Comparison of ENCODE assay signal across 27 mouse cellular contexts in genomic region chr12:84000418-84000817, GRCm38 (mm10). TPM values are rescaled to one million over a fixed set of nuclear protein-coding genes. Genes with fewer than 3 reads are reported as not detected.
"Had no signal": no experiment of that assay in that cellular context is flagged by ENCODE, and none has a peak within 500 bp of the region (broad histone marks: within the 10 kb centered on the region; RNA-seq: fewer than 3 reads in every experiment).

No protein-coding gene starts in this region.

- H3K36me3 ChIP-seq: lung, embryonic 15.5 days; midbrain, embryonic 13.5 days; midbrain, embryonic 15.5 days; neural tube, embryonic 13.5 days; neural tube, embryonic 15.5 days had no signal

- H3K4me3 ChIP-seq: lung, embryonic 15.5 days; megakaryocyte, embryonic 14.5 days; midbrain, embryonic 13.5 days; midbrain, embryonic 15.5 days; myocyte; neural tube, embryonic 13.5 days; neural tube, embryonic 15.5 days had no signal

- H3K9ac ChIP-seq: liver, postnatal 0 days; lung, embryonic 15.5 days; midbrain, embryonic 13.5 days; midbrain, embryonic 15.5 days; neural tube, embryonic 13.5 days; neural tube, embryonic 15.5 days had no signal

- H3K9me3 ChIP-seq: lung, embryonic 15.5 days; midbrain, embryonic 15.5 days; neural tube, embryonic 13.5 days; neural tube, embryonic 15.5 days had no signal

- H3K4me2 ChIP-seq: lung, embryonic 15.5 days; midbrain, embryonic 11.5 days; midbrain, embryonic 13.5 days; midbrain, embryonic 15.5 days; neural tube, embryonic 13.5 days; neural tube, embryonic 15.5 days had no signal

- H3K4me1 ChIP-seq: megakaryocyte, embryonic 14.5 days; midbrain, embryonic 13.5 days; midbrain, embryonic 15.5 days had no signal

- ATAC-seq: liver, postnatal 0 days; midbrain, embryonic 13.5 days; midbrain, embryonic 15.5 days had no signal

- H3K27ac ChIP-seq: lung, embryonic 15.5 days; macrophage; midbrain, embryonic 13.5 days; midbrain, embryonic 15.5 days; neural tube, embryonic 13.5 days; neural tube, embryonic 15.5 days had no signal

- DNase-seq: liver, postnatal 0 days; lung, adult 2 months; lung, postnatal 14 days; lung, postnatal 36 days; retina, postnatal 1 day; right cerebral cortex, adult 18-20 months; right cerebral cortex, postnatal 25 days; right cerebral cortex, postnatal 4 days; spleen, adult 18-20 months; thymus, adult 18-20 months; thymus, postnatal 14 days; thymus, postnatal 36 days had no signal

- H3K27me3 ChIP-seq: lung, embryonic 15.5 days; midbrain, embryonic 13.5 days; midbrain, embryonic 15.5 days; neural tube, embryonic 13.5 days; neural tube, embryonic 15.5 days had no signal

RNA-seq across cellular contexts. Expression of gene Heatr4, which starts 15.8 kb away (rescaled TPM):
- total RNA-seq: megakaryocyte progenitor cell, adult 5-6 weeks had no signal
- polyA plus RNA-seq: liver, postnatal 0 days; lung, adult 2 months; lung, embryonic 15.5 days; macrophage; midbrain, embryonic 11.5 days; midbrain, embryonic 13.5 days; myocyte; neural tube, embryonic 11.5 days; neural tube, embryonic 13.5 days; neural tube, embryonic 15.5 days; small intestine, adult 2 months had no signal

RNA-seq across cellular contexts. Expression of gene Acot4, which starts 37.8 kb away (rescaled TPM):
- polyA plus RNA-seq: myocyte had no signal

RNA-seq across cellular contexts. Expression of gene Gm49366, which starts 38.3 kb away (rescaled TPM):
- total RNA-seq: megakaryocyte progenitor cell, adult 5-6 weeks had no signal
- polyA plus RNA-seq: liver, postnatal 0 days; lung, adult 2 months; lung, embryonic 15.5 days; macrophage; midbrain, embryonic 11.5 days; midbrain, embryonic 13.5 days; midbrain, embryonic 15.5 days; myocyte; neural tube, embryonic 11.5 days; neural tube, embryonic 13.5 days; neural tube, embryonic 15.5 days; small intestine, adult 2 months; stomach, embryonic 14.5 days; stomach, embryonic 16.5 days; thymus, postnatal 0 days had no signal
